Mouse (Mus musculus): ENCODE measurements around the gene Mus81.

Mus81 gene

DNA sequence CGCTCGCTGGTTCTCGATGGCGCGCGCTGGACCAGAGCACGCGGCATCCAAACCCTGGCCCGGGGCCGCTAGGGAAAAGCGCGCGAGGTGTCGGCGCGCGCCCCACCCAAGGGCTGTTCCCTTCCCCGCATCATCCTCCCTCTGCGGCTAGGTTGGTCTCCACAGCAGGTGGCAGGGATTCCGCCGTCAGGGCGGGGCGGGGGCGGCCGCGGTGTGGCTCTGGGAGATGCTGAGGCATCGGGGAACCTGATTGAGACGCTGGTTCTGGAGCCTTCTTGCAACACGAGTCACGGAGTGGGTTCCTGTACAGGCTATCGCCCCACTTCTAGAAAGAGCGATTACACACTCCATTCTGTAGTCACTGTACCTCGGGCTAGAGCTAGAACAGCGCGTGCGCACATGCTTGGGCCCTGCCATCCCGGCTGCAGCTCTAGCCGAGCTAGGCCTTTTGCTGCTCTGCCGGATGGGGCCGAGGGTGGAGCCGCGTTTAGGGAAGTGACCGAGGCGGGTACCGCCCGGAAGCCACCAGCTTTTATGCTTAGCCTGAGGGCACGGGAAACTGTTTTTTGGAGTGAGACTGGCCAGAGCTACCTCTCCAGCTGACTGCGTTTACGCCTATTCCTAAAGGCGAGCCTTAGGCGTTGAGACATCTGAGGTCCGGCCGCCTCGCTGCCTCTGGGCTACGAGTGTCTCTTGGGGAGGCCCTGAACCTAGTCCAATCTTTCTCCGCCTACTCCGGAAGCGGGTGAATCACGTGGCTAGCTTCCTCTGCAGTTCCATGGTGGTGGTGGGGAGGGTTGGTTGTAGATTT lies 2.9 kb upstream of the Mus81 start:
- peak; percentile 90 to 94 for DNase-seq

DNA sequence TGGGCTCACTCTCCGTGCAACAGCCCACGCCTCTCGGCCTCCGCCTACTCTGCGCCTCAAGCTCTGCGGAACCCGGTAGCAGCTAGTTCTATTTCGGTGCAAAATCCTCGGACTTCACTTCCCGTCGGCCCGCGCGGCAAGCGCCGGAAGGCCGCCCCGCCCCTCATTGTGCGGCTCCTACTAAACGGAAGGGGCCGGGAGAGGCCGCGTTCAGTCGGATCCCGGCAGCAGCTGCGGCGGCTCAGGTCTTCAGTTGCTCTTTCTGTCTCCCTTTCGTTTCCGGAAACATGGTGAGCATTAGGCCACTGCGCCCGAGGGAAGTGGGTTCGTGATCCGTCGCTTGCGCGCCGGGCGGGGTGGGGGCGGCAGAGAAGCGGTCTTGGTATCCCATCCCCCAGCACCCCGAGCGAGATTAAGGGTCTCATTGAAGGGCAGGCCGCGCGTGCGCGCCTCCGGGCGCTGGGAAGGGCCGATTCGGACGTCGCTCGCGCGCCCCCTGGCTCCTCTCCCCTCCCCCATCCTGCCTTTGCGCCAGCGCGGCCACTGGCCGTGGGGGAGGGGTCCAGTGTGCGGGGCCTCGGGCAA lies 2.2 kb upstream of the Mus81 start, which contains the start of gene Cfl1:
Gene Cfl1, plus strand, starts transcription at position 143 of the 585 bp plus-strand sequence.
- DNase-seq, result peak; percentile 94 to 98

DNA sequence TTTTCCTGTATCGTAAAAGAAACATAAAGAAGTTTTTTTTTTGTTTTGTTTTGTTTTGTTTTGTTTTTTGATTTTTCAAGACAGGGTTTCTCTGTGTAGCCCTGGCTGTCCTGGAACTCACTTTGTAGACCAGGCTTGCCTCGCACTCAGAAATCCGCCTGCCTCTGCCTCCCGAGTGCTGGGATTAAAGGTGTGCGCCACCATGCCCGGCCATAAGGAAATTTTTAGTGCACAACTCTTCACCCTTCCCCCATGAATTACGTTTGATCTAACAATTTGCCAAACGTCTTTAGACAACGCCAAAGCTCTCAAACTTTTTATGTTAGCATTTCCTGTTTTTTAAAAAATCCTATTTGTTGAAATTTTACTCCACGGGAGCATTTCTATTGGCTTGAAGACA lies 1.5 kb upstream of the Mus81 start:
- DNase-seq, result peak in 1 of 2 experiments; percentile 23

DNA sequence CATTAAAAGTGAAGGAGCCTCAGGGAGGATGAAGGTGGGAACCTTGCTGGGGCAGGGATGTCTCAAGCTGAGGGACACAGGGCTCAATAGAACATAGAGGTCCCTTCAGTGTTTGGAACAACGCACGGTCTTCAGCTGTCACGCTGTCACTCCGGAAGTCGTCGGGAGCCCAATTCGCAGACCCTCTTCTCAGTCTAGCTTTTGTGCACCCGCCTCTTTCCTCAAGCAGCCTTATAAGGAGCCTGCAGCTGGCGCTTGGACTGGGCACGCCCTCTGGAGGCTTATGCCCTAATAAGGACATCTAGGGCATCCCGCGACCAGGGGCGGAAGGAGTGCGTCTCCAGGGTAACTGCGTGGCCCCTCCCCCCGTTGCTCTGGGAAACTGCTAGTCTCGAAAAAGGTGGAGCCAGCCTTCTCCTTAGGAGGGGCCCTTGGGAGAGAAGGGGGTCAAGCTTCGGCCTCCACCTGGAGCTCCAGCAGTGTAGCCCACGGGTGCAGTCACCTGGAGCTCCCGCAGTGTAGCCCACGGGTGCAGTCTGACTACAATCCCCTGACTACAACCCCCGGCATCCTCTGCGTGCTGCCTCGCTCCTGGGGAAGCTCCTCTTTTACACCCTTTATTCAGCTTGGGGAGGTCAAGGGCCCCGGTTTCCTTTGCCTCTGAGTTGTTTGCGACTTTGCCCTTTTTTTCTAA lies 823 bp upstream of the Mus81 start:
- peak; percentile 99 for DNase-seq

DNA sequence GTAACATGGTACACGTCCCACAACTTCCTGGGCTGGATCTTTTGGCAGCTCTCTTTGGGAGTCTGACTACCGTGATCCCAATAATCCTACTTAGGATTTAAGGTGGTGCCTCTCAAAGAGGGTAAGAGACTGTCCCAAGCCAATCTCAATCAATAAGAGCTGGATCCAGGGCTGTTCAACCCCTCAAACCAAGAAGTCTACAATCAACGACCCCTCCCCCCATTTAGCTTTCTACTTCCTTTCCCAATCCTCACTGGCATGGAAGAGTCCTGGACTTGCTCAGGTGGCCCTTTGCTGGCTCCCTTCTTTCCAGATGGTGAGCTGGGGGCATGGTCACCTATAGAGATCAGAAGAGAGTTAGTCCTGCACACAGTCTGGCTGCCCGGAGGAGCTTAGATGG lies 1.4 kb downstream of the Mus81 start:
- DNase-seq, result peak in 1 of 2 experiments; percentile 38

DNA sequence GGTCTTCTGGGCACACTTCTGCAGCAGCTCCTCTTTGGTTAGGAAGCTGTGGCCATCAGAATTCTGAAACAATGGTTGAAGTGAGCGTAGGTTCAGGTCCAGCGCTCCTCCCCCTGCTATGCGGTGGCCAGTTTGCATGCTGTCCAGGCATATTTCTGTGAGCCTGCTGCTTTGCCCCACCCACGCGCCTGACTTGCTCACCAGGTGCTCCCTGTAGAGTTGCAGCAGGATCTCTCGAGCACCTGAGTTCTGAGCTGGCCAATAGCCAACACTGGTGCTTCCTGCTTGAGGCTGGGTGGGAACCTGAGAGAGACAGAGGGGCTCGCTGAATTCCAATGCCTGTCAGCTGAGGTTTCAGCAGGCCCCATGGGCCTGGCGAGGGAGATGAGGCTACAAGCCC lies 1.9 kb downstream of the Mus81 start:
- DNase-seq, result peak; percentile 26 to 51

DNA sequence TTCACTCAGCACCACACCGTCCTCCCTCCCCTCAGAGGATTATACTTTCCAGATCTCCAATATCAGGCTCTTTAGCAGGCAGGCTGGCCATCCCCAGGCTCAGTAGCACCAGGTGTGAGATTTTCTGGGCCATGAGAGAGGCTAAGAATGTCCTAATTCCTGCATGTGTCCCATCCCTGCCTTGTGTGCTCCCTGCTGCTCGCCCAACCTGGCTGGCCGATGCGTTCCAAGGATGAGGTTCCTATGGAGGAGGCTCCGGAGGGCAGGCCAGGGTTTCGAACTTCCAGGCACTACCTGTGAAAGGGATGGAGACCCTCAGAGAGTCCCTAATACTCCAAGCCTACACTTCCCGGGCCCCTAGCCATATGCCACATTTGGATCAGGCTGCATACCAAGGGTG lies 2.4 kb downstream of the Mus81 start:
- DNase-seq, result peak in 1 of 2 experiments; percentile 45

DNA sequence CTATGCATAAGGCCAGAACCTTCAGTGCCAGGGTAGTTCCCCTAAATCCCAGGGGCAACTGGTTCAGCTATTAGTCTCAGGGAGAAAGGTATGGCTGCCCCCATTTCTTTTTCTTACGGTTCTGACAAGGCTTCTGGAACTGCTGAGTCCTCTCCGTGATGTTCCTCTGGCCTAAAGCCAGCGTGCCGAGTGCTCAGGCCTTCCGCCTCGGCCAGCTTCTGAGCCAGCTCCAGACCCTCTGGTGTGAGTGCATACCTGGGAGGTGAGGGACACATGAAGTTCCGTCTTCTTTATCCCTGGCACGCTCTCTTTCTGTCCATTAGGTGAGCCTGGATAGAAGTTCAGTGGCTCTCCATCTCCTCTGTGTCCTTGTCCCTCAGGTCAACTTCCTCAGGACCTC lies 2.8 kb downstream of the Mus81 start:
- DNase-seq, result peak; percentile 3 to 33

DNA sequence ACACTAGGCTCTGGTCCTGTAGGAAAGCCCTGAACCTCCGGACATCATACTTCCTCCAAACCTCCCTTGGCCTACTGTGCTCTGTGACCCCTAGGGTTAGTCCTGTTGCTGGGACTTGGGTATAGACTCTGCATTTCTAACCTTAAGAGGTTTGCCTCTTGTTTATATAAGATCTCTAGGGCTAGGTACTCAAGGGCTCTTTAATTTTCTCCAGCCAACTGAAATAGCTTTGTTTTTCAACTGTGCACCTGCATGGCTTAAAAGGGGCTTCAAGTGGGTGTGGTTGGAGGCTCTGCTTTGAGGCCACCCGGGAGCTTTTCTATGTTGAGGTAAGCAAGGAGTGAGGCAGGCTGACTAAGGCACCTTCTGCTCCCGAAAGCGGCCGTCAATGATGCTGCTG lies 3.7 kb downstream of the Mus81 start:
- no peak for DNase-seq

DNA sequence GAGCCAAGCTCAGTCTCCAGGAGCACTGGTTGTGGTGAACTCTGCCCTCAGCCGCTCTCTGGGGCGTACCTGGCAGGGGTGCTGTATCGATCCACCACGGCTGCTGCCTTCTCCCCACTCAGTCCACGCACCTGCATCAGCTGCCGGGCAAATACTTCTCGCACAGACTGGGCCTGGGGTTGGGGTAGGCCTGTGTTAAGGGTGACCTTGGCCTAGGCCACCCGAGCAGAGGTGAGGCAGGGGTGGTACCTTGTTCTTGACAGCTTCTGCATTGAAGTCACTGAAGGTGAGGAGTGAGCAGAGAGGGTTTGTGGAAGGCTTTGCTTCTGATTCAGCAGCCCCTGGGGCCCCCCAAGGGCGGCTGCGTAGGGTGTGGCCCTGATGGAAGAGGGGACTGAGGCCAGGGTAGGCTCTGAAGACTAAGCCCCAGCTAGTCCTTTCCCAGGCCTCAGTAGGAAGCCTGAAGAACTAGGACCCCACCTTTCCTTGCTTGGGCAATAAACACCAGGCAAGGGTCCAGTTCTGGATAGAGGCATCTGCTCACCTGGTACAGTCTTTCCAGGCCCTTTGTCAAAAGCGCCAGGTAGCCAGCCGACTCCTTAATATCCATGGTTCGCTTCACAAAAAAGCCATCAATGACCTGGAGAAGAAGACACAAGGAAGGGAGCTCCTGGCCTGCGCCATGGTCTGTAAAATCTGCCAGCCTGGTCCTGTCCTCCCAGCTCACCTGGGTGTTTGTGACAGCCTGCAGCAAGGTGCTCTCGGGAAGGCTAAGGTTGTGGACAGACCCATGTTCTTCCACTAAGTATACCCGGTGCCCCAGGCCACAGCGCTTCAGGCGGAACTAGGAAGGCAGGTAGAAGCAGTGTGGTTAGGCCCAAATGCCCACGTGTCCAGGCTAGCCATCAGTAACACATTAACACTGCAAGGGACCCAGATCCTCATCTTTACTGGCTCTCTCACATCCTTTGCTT lies 4.5 kb downstream of the Mus81 start:
- DNase-seq, result peak in 1 of 2 experiments; percentile 41

DNA sequence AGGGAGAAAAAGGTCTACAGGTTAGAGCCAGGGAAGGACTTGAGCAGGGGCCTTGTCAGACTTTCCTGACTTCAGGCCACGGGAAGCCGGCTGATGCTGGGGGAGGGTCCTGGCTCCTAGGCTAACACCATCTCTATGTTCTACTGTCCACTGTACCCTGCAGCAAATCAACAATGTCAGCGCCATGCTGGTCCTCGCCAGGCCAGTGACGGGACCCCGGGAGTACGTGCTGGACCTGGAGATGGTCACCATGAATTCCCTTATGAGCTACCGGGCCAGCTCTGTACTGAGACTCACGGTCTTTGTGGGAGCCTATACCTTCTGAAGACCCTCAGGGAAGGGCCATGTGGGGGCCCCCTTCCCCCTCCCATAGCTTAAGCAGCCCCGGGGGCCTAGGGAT lies 6.8 kb downstream of the Mus81 start:
- peak in 1 of 2 experiments; percentile 41 for DNase-seq

DNA sequence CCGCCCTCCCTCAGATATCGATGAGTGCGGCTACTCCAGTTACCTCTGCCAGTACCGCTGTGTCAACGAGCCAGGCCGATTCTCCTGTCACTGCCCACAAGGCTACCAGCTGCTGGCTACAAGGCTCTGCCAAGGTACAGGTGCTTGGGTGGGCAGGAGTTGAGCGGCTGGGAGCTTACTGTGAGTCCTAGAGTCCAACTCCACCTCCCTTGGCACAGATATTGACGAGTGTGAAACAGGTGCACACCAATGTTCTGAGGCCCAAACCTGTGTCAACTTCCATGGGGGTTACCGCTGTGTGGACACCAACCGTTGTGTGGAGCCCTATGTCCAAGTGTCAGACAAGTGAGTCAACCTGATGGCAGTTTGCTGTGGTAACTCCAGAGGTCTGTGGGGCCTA lies 8.2 kb downstream of the Mus81 start:
- peak in 1 of 2 experiments; percentile 29 for DNase-seq

DNA sequence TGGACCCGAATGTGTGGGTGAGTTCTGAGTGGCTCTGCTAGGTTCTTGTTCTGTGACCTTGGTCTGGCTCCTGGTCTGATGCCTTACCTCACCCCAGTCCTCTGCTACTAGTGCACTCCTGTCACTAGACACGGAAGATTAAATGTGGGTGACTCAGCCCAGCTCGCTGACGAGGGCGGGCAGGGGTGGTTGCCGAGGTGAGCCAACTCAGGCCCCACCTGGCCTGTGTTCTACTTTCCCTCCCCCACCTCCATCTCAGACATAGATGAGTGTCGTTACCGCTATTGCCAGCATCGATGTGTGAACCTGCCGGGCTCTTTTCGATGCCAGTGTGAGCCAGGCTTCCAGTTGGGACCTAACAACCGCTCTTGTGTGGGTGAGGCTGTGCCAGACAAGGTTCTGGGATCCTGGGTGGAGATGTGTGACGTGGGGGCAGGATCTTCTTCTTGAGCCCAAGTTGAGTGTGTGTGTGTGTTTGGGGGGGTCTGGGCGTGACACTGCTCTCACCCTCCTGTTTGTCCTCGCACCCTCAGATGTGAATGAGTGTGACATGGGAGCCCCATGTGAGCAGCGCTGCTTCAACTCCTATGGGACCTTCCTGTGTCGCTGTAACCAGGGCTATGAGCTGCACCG lies 10.4 kb downstream of the Mus81 start:
- DNase-seq, result no peak

DNA sequence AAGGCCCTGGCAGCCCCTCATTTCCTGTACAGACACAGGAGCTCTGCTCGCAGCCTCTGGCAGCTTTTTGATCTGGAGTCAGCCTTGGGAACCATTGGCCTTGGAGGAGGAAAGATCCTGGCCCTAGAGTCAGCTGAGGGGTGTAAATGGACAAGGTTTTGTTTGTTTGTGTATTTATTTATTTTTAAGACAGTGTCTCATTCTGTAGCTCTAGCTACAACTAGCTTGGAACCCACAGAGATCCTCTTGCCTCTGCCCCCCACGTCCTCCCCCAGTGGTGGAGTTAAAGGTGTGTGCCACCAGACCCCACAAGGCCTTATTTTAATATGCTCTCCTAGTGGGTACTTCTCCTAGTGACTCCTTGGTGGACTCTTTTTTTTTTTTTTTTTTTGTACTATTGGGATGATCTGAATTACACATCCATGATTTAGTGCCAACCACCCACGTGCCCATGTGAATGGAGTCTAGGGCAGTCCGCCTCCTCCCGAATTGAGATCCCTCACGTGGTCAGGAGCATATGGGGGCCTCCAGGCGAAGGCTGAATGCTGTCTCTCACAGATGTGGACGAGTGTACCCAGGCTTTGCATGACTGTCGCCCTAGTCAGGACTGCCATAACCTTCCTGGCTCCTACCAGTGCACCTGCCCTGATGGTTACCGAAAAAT lies 11.1 kb downstream of the Mus81 start:
- DNase-seq, result no peak

DNA sequence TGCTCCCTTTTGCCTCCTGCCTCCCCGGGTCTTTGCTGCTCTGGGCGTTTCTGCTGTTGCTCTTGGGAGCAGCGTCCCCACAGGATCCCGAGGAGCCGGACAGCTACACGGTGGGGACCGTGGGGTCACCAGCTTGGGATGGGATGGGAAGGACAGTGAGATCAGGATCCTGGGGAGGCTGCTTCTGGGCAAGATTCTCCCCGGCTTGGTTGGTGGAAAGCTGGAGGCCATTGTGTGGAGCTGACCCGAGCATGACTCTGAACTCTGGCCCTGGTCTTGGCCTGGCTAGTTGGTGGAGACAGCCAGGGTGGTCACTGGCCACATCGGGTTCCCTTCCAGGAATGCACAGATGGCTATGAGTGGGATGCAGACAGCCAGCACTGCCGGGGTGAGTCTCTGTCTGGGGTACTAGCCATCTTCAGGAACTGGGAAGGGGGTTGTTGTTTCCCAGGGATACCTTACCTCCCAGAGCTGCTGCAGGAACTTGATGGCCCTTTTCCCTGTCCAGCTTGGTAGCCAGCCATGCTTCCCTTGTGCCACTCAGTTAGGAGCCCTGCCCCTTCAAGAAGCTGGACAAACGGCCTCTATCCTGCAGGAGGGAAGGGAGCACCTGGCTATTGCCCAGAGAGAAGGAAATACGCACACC lies 13.0 kb downstream of the Mus81 start:
- DNase-seq, result no peak

DNA sequence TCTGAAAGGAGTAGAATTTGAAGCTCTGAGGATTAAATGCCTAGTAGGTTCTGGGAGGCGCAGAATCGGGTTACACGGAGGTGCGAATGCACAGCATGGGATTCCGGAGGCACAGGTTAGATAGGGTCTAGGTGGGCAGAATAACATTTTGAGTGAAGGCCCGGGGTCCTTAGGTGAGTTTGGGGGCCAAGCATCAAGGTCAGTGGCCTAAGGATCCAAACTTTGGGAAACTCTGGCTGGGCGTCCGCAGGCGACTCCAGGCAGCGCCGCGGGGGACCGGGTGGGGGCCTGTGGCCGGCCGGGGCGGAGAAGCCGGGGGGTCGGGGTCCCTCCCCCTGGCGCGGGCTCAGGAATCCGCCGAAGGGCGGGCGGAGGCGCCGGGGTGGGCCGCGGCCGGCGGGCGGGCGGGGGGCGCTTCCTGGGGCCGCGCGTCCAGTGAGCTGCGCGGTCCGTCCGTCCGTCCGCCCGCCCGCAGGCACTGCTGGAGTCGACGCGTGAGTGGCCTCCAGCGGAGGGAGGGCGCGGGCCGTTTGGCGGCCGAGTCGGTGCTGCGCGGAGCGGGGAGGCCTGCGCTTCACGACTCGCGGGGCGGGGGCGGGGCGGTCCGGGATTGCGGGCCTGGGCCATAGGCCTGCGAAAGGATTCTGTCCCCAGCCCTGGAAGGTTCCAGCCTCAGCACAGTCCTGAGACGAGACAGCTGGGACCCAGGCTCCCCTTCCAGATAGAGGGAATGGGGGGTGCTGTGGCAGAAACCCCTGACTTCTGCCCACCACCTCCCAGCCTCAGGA lies 13.7 kb downstream of the Mus81 start:
- peak; percentile 48 to 69 for DNase-seq

DNA sequence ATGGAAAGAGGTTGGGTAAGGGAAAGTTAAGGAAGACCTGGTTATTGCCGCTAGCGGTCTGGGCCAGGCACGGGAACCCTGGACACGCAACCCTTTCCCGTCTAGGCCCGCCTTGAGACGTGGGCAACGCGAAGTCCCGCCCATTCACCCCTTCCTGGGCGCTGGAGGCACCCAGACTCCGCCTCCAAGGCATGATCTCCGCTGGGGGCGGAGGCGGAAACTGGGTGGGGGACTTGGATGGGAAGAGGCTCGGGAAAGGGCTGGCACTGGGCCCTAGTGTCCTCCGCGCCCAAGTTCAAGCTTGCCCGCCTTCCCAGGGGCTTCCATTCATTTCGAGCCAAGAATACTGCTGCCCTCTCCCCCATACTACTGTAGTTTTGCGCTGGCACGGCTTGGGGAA lies 14.5 kb downstream of the Mus81 start, which contains the start of gene Efemp2:
Gene Efemp2, plus strand, starts transcription at position 235 of the 400 bp plus-strand sequence.
- peak; percentile 84 to 92 for DNase-seq

DNA sequence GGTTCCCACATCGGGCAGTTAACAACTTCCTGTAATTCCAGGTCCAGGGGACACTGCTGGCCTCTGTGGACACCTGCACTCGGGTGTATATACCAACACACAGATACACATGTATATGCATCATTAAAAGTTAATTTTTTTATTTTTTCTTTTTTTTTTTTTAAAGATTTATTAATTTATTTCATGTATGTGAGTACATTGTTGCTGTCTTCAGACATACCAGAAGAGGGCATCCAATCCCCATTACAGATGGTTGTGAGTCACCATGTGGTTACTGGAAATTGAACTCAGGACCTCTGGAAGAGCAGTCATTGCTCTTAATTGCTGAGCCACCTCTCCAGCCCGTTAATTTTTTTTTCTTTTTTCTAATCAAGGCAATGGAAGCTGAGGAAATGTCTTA lies 15.3 kb downstream of the Mus81 start:
- no peak for DNase-seq

DNA sequence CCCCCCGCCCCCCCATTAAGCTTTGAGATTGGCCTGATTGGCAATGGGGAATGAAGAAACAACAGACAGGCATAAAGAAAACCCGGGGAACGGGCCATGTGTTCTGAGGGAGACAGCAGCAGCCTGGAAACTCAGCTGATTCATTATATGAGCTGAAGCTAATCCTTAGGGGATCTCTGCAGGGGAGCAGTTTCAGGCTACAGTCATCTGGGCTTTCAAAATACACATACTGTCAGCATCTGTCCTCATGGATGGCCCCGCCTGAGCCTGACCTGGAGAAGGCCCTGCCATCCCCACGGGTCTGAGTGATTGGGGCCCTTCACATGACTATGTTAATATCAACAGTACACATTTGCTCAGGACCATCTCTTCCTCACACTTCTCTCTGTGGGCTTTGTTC lies 16.4 kb downstream of the Mus81 start:
- no peak for DNase-seq

DNA sequence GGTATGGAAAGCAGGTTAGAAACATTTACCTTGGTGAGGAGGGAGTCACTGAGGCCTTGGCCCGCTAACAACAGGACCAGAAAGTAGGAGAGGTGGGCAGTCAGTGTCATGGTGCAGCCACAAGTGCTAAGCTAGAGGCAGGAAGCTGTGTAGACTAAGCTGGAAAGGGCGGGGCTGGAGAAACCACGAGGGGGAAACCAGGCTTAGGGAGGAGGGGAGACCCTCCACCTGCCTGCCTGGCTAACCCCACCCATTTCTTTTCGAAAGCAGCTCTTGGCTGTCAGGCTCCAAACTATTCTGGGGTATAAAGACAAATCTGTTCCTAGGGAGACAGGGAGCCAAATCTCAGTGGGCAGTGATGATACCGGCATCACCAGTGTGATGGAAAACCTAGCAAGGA lies 19.8 kb downstream of the Mus81 start, which contains the start of gene Ctsw:
Gene Ctsw, minus strand, starts transcription at position 134 of the 400 bp plus-strand sequence.
- DNase-seq, result peak in 1 of 2 experiments; percentile 37
